Mouse (Mus musculus) intestine, embryonic 14.5 days (tissue): ENCODE measurements around the gene Mybpc3. TPM values are rescaled to one million over a fixed set of nuclear protein-coding genes. Genes with fewer than 3 reads are reported as not detected.

Experiments used
- ATAC-seq: fragments of 200-750 bp; cut with Nextera tagmentation; replicated peaks from 2 replicates; pipeline ENCODE4 v1.8.0; 2017; ENCODE audit warnings: low read depth, moderate number of reproducible peaks, moderate TSS enrichment, moderate library complexity; ENCODE audit not compliant: low FRiP score, low TSS enrichment
- DNase-seq: peaks from one replicate; pipeline ENCODE4 v3.0.0-alpha.2; 2018; ENCODE audit warnings: low spot score
- H3K27ac ChIP-seq: fragments of 300-500 bp; sonication (generic); 2 replicates; pipeline ENCODE4 v1.5.1; 2014; ENCODE audit warnings: low read depth, mild to moderate bottlenecking, control low read depth
- H3K27me3 ChIP-seq: fragments of 300-500 bp; sonication (generic); replicated peaks from 2 replicates; pipeline ENCODE4 v1.6.1; 2014; ENCODE audit warnings: low read length, control low read depth; ENCODE audit not compliant: control insufficient read depth, insufficient read depth
- H3K36me3 ChIP-seq: fragments of 300-500 bp; sonication (generic); 2 replicates; pipeline ENCODE4 v1.6.1; 2014; ENCODE audit warnings: low read length, control low read depth; ENCODE audit not compliant: control insufficient read depth, insufficient read depth
- H3K4me1 ChIP-seq: fragments of 300-500 bp; sonication (generic); replicated peaks from 2 replicates; pipeline ENCODE4 v1.6.1; 2014; ENCODE audit warnings: low read length, control low read depth, mixed read lengths; ENCODE audit not compliant: control insufficient read depth, insufficient read depth
- H3K4me2 ChIP-seq: fragments of 300-500 bp; sonication (generic); 2 replicates; pipeline ENCODE4 v1.6.1; 2014; ENCODE audit warnings: low read length
- H3K4me3 ChIP-seq: fragments of 300-500 bp; sonication (generic); 2 replicates; pipeline ENCODE4 v1.5.1; 2014; ENCODE audit warnings: low read depth, low read length, control low read depth, mixed read lengths
- H3K9ac ChIP-seq: fragments of 300-500 bp; sonication (generic); 2 replicates; pipeline ENCODE4 v1.6.1; 2014; ENCODE audit warnings: mild to moderate bottlenecking, low read length
- H3K9me3 ChIP-seq: fragments of 300-500 bp; sonication (generic); 2 replicates; pipeline ENCODE4 v1.6.1; 2016; ENCODE audit warnings: low read length, control low read depth; ENCODE audit not compliant: control insufficient read depth
- WGBS: fragments of 180-500 bp; shearing (Covaris S2); extraction: QIAGEN DNeasy Blood & Tissue Kit; methylation state at CpG from one replicate; pipeline ENCODE4 v1.1.7; 2014; 5-methylcytosine and 5-hydroxymethylcytosine counted together
- polyA plus RNA-seq: library from polyadenylated mRNA; unstranded; fragments of >200 nt; fragmentation: Nextera tagmentation; extraction: Ambion mirVana; gene quantifications from 2 replicates; pipeline ENCODE4 v1.2.1, GENCODE M21; 2014

Mybpc3 gene
- polyA plus RNA-seq, 1 experiment from 2014 or later = not detected

GRCm38 (mm10) chr2:91179825-91180224 is 61.9 kb downstream of the Mybpc3 start:
- Histone ChIP-seq H3K4me1 (peaks cover 7% of the 10 kb centered on the region), H3K36me3 (peaks cover 15% of the 10 kb centered on the region), H3K27me3 (no peaks in the 10 kb centered on the region), H3K4me2 (no peak overlapping the region), H3K4me3 (no peak overlapping the region), H3K27ac (no peak overlapping the region), H3K9ac (no peak overlapping the region), H3K9me3 (no peaks in the 10 kb centered on the region)
- no peak for ATAC-seq
- DNase-seq = no peak
- 45% methylated on average over 4 of the region's 4 CpGs for WGBS

GRCm38 (mm10) chr2:91180706-91181105 is 62.8 kb downstream of the Mybpc3 start:
- peaks cover 10% of the 10 kb centered on the region for H3K36me3 ChIP-seq
- DNase-seq (no peak), ATAC-seq (no peak)
- H3K4me1 ChIP-seq = peaks cover 7% of the 10 kb centered on the region
- no peak overlapping the region for H3K4me2 ChIP-seq
- 71% methylated on average over 5 of the region's 5 CpGs for WGBS
- H3K9me3 ChIP-seq = no peaks in the 10 kb centered on the region
- no peaks in the 10 kb centered on the region for H3K27me3 ChIP-seq
- H3K4me3 ChIP-seq = no peak overlapping the region
- H3K9ac ChIP-seq = no peak overlapping the region
- no peak overlapping the region for H3K27ac ChIP-seq

- Histone ChIP-seq H3K4me2 (peak overlapping the region; percentile 57), H3K4me1 (peaks cover 7% of the 10 kb centered on the region), H3K36me3 (peaks cover 7% of the 10 kb centered on the region; the same call in 1 of the 2 replicates), H3K4me3 (peak overlapping the region; percentile 96), H3K27me3 (no peaks in the 10 kb centered on the region), H3K9ac (peak overlapping the region; percentile 38), H3K27ac (no peak overlapping the region), H3K9me3 (no peaks in the 10 kb centered on the region)
- peak; percentile 61 for DNase-seq
- no peak for ATAC-seq
- 14% methylated on average over 8 of the region's 8 CpGs for WGBS
These were observed 64.1 kb downstream of the Mybpc3 start for GRCm38 (mm10) chr2:91182016-91182404.

DNA sequence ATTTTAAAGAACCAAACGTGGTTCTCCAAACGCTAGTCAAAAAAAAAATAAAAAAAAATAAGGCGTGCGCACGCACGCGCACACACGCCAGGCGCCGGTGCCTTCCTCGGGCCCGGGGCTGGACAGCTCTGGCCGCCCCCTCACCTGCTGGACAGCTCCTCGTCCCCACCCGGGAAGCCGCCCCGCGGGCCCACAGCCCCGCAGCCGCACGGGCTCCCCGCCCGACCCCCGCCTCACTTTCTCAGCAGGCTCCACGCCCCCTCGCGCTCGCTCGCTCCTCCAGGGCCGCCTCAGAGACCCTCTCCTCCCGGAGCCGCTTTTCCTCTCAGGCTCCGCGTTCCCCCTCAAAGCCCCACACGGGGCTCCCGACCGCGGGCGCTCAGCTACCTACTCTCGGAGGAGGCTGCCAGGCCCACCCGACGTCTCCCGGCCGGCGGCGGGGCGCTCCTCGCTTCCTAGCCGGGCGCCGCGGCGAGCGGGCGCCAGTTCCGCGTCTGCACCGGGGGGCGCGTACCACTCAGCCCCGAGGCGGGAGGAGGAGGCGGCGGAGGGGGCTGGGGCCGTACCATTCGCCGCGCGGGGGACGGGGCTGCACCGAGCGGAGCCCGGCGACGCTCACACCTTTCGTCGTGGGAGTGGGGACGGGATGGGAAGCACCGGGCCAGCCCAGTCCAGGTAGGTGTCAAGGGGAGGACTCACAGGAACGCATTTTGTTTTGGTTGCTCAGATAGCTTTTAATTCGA is 64.6 kb downstream of the Mybpc3 start:
- Histone ChIP-seq H3K27ac (peak overlapping the region; percentile 48), H3K9me3 (no peaks in the 10 kb centered on the region), H3K9ac (peak overlapping the region; percentile 38), H3K27me3 (no peaks in the 10 kb centered on the region), H3K36me3 (peaks cover 6% of the 10 kb centered on the region; the same call in 1 of the 2 replicates), H3K4me2 (peak overlapping the region; percentile 57), H3K4me3 (peak overlapping the region; percentile 96), H3K4me1 (peaks cover 7% of the 10 kb centered on the region)
- ATAC-seq (peak; percentile 96), DNase-seq (peak; percentile 89)
- under 1% methylated on average over 78 of the region's 81 CpGs for WGBS

GRCm38 (mm10) chr2:91183148-91183513 is 65.2 kb downstream of the Mybpc3 start:
- peaks cover 7% of the 10 kb centered on the region for H3K4me1 ChIP-seq
- under 1% methylated on average over 9 of the region's 9 CpGs for WGBS
- peak overlapping the region; percentile 57 for H3K4me2 ChIP-seq
- peak overlapping the region; percentile 96 for H3K4me3 ChIP-seq
- H3K27me3 ChIP-seq = no peaks in the 10 kb centered on the region
- no peaks in the 10 kb centered on the region for H3K9me3 ChIP-seq
- peak overlapping the region; percentile 38 for H3K9ac ChIP-seq
- H3K27ac ChIP-seq = peak overlapping the region; percentile 48
- DNase-seq = peak; percentile 96
- ATAC-seq = peak; percentile 95
- H3K36me3 ChIP-seq = 0 out of 2 replicates have a peak, but pooled peaks cover under 1% of the 10 kb centered on the region

DNA sequence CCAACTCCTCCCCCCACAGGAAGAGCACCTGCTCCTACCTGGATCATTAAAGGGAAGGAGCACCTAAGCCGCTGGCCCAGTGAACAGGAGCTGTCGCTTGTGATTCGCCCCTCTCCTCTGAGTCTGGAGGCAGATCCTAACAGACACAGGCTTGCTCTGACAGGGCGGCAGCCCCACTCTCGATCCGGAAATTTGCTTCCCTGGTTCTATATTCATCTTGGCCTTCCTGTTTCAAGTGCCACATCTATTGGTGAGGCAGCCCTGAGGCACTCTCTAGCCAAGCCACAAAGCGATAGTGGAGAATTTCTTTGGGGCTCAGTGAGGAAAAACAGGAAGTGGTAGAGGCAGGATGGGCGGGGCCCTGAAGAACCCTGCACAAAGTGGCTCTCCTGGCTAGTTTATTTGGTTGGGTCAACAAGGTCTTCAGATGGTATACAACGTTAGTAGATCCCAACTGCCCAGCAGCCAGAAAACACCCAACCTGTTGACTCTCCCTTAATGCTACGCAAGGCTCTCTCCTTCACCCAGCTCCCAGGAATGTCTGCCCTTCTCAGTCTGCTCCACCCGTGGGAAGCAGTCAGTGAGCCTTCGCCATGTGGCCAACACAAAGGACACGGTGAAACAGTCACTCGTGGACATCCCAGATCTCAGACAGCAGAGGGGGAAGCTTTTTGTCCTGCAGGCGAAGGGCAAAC is 65.9 kb downstream of the Mybpc3 start, which contains the start of gene Madd:
TSS of gene Madd (minus strand) at position 127 of the 695 bp plus-strand sequence.
- WGBS = 56% methylated on average over 15 of the region's 15 CpGs
- Histone ChIP-seq H3K4me3 (peak within 1 kb of the TSS; percentile 96), H3K27ac (peak within 1 kb of the TSS; percentile 48), H3K9ac (peak within 1 kb of the TSS; percentile 38), H3K27me3 (no peaks in the 10 kb centered on the region), H3K4me2 (peak within 1 kb of the TSS; percentile 57), H3K4me1 (peaks cover 7% of the 10 kb centered on the region), H3K9me3 (no peaks in the 10 kb centered on the region), H3K36me3 (no peaks in the 10 kb centered on the region)
- DNase-seq (no peak), ATAC-seq (no peak)

Other genes starting within 250 kb of the Mybpc3 start
- gene C1qtnf4, start 232.3 kb upstream of the Mybpc3 start, polyA plus RNA-seq = 9.6 and 11.3 TPM in 2 replicates
- gene Kbtbd4, start 213.4 kb upstream of the Mybpc3 start, polyA plus RNA-seq = 26.3 and 32.4 TPM in 2 replicates
- 244 and 251 TPM in 2 replicates for gene Ndufs3, start 213.3 kb upstream of the Mybpc3 start, polyA plus RNA-seq
- 70.6 and 73.7 TPM in 2 replicates for gene Celf1, start 177.8 kb upstream of the Mybpc3 start, polyA plus RNA-seq
- 0.55 and 1.5 TPM in 2 replicates for gene Rapsn, start 82.5 kb upstream of the Mybpc3 start, polyA plus RNA-seq
- 280 and 322 TPM in 2 replicates for gene Psmc3, start 64.1 kb upstream of the Mybpc3 start, polyA plus RNA-seq
- 29.7 and 32.3 TPM in 2 replicates for gene Slc39a13, start 47.7 kb upstream of the Mybpc3 start, polyA plus RNA-seq
- gene Spi1, start 35.8 kb upstream of the Mybpc3 start, polyA plus RNA-seq = 5.3 and 6.9 TPM in 2 replicates
- 8.7 and 9.6 TPM in 2 replicates for gene Madd, start 65.7 kb downstream of the Mybpc3 start, polyA plus RNA-seq
- 4.2 and 4.9 TPM in 2 replicates for gene Nr1h3, start 84.7 kb downstream of the Mybpc3 start, polyA plus RNA-seq
- 26.1 and 31.9 TPM in 2 replicates for gene Acp2, start 84.7 kb downstream of the Mybpc3 start, polyA plus RNA-seq
- 16.3 and 22.2 TPM in 2 replicates for gene Ddb2, start 118.8 kb downstream of the Mybpc3 start, polyA plus RNA-seq
- gene Pacsin3, start 137.8 kb downstream of the Mybpc3 start, polyA plus RNA-seq = 25.1 and 25.5 TPM in 2 replicates
- 72.4 and 73.8 TPM in 2 replicates for gene Arfgap2, start 146.8 kb downstream of the Mybpc3 start, polyA plus RNA-seq